Mouse (Mus musculus): Measurements from ENCODE around the gene Plekha5. TPM values are rescaled to one million over a fixed set of nuclear protein-coding genes. Genes with fewer than 3 reads are reported as not detected.
"Not testable (repeated sequence)": the region's sequence is repeated elsewhere in the genome, so short reads cannot be mapped to it uniquely, and the experiment has no call there.

Gene Plekha5
- polyA plus RNA-seq, 1 experiment from 2014 or later: 42.0 TPM

- H3K27me3 ChIP-seq (replicated peaks; ENCODE audit: low read depth, poor library complexity, severe bottlenecking); H3K27ac ChIP-seq (replicated peaks); H3K4me3 ChIP-seq; H3K4me1 ChIP-seq; DNase-seq (ENCODE audit: low spot score); H3K9me3 ChIP-seq: not testable (repeated sequence)
- WGBS: 81% methylated on average over 1 of the region's 1 CpGs
- H3K36me3 ChIP-seq (replicated peaks): peaks cover 18% of the 10 kb centered on the region
These were observed 77.0 kb downstream of the Plekha5 start for GRCm38 (mm10) chr6:140500829-140501228.

- no peak overlapping the region for H3K4me3 ChIP-seq
- no peak overlapping the region for H3K27ac ChIP-seq (replicated peaks)
- 87% methylated on average over 7 of the region's 7 CpGs for WGBS
These were observed 78.0 kb downstream of the Plekha5 start for GRCm38 (mm10) chr6:140501841-140502240.

DNA sequence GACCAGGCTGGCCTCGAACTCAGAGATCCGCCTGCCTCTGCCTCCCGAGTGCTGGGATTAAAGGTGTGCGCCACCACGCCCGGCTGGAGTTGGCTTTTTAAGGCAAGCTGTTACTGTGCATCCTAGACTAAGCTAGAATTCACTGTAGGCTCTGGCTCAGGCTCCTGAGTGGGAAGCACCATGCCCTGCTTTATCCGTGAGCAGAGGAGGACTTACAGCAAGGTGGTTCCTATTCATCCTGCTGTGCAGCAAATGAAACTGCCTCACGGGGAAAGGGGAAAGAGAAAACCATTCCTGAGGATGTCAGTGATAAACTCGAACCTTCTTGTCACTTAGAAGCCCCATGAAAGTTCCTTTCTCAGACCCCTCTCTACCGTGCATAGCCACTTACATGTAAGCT is 80.9 kb downstream of the Plekha5 start:
- peaks cover 34% of the 10 kb centered on the region for H3K4me1 ChIP-seq
- no peak overlapping the region for H3K27ac ChIP-seq (replicated peaks)
- 91% methylated on average over 10 of the region's 10 CpGs for WGBS
- H3K36me3 ChIP-seq (replicated peaks): peaks cover 16% of the 10 kb centered on the region
- DNase-seq (ENCODE audit: low spot score): no peak
- H3K4me3 ChIP-seq: no peak overlapping the region
- H3K9me3 ChIP-seq: no peaks in the 10 kb centered on the region
- no peaks in the 10 kb centered on the region for H3K27me3 ChIP-seq (replicated peaks; ENCODE audit: low read depth, poor library complexity, severe bottlenecking)

More at GRCm38 (mm10) chr6:140501841-140502240, 78.0 kb downstream of the Plekha5 start:
- Histone ChIP-seq H3K27me3 (replicated peaks; ENCODE audit: low read depth, poor library complexity, severe bottlenecking) (no peaks in the 10 kb centered on the region), H3K9me3 (no peaks in the 10 kb centered on the region), H3K36me3 (replicated peaks) (peaks cover 18% of the 10 kb centered on the region), H3K4me1 (peaks cover 10% of the 10 kb centered on the region)
- no peak for DNase-seq (ENCODE audit: low spot score)

DNA sequence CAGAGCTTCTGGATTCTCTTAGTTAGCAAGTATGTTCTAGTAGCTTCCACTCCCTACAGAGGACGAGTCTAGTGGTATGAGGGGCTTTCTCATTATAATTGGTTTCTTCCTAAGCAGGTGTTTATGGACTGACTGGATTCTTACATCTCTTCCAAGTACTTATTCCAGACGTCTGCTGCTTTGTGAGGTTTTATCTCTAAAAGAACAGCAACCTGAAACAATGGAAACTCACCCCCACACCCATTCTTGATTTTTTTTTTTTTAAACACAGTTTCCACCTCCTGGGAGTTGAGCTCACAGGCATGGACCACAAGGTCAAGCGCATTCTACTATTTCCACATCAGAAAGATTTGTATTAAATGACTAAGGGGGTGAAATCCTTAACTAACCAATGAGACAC is 83.8 kb downstream of the Plekha5 start:
- no peak for DNase-seq (ENCODE audit: low spot score)
- H3K9me3 ChIP-seq: no peaks in the 10 kb centered on the region
- no peak overlapping the region for H3K27ac ChIP-seq (replicated peaks)
- H3K4me3 ChIP-seq: no peak overlapping the region
- whole genome bisulfite sequencing: 59% methylated on average over 3 of the region's 3 CpGs
- H3K27me3 ChIP-seq (replicated peaks; ENCODE audit: low read depth, poor library complexity, severe bottlenecking): no peaks in the 10 kb centered on the region
- no peaks in the 10 kb centered on the region for H3K36me3 ChIP-seq (replicated peaks)
- H3K4me1 ChIP-seq: peaks cover 43% of the 10 kb centered on the region

GRCm38 (mm10) chr6:140508475-140509150 is 84.8 kb downstream of the Plekha5 start:
- Histone ChIP-seq H3K9me3 (no peaks in the 10 kb centered on the region), H3K4me3 (no peak overlapping the region), H3K27ac (replicated peaks) (peak overlapping the region; percentile 35; the same call in 1 of the 2 replicates), H3K27me3 (replicated peaks; ENCODE audit: low read depth, poor library complexity, severe bottlenecking) (no peaks in the 10 kb centered on the region), H3K36me3 (replicated peaks) (no peaks in the 10 kb centered on the region), H3K4me1 (peaks cover 53% of the 10 kb centered on the region)
- DNase-seq (ENCODE audit: low spot score): no peak
- 74% methylated on average over 13 of the region's 13 CpGs for WGBS

- DNase-seq (ENCODE audit: low spot score): no peak
- 57% methylated on average over 9 of the region's 9 CpGs for WGBS
- H3K4me1 ChIP-seq: peaks cover 55% of the 10 kb centered on the region
- no peaks in the 10 kb centered on the region for H3K27me3 ChIP-seq (replicated peaks; ENCODE audit: low read depth, poor library complexity, severe bottlenecking)
- no peaks in the 10 kb centered on the region for H3K9me3 ChIP-seq
- H3K27ac ChIP-seq (replicated peaks): peak overlapping the region; percentile 35; the same call in 1 of the 2 replicates
- no peak overlapping the region for H3K4me3 ChIP-seq
- no peaks in the 10 kb centered on the region for H3K36me3 ChIP-seq (replicated peaks)
These were observed 85.3 kb downstream of the Plekha5 start for GRCm38 (mm10) chr6:140509151-140509530.

DNA sequence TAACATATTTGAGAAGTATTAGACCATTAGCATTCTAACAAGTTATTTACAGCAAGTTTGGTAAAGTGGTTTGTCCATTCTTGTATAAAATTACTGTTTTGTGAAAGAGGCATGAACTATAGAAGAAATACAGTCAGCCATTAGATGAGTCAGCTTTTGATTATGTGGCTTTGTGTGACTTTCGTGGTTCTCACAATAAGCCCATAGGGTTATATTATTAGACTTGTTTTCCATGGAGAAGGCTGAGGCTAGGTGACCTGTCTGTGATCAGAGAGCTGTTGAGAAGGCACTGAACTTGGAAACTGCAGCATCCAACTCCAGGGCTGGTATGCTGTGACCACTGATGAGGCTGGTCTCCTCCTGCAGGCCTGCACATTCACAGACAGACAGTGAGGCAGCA is 88.2 kb downstream of the Plekha5 start:
- Histone ChIP-seq H3K4me3 (no peak overlapping the region), H3K4me1 (peaks cover 59% of the 10 kb centered on the region), H3K27ac (replicated peaks) (peak overlapping the region; percentile 19; the same call in 1 of the 2 replicates), H3K36me3 (replicated peaks) (no peaks in the 10 kb centered on the region), H3K9me3 (no peaks in the 10 kb centered on the region), H3K27me3 (replicated peaks; ENCODE audit: low read depth, poor library complexity, severe bottlenecking) (no peaks in the 10 kb centered on the region)
- WGBS: 74% methylated on average over 1 of the region's 1 CpGs
- no peak for DNase-seq (ENCODE audit: low spot score)

GRCm38 (mm10) chr6:140512427-140512826 is 88.6 kb downstream of the Plekha5 start:
- Histone ChIP-seq H3K27ac (replicated peaks) (peak overlapping the region; percentile 19; the same call in 1 of the 2 replicates), H3K27me3 (replicated peaks; ENCODE audit: low read depth, poor library complexity, severe bottlenecking) (no peaks in the 10 kb centered on the region), H3K36me3 (replicated peaks) (no peaks in the 10 kb centered on the region), H3K4me3 (no peak overlapping the region), H3K9me3 (no peaks in the 10 kb centered on the region), H3K4me1 (peaks cover 59% of the 10 kb centered on the region)
- no peak for DNase-seq (ENCODE audit: low spot score)
- 44% methylated on average over 8 of the region's 8 CpGs for WGBS

DNA sequence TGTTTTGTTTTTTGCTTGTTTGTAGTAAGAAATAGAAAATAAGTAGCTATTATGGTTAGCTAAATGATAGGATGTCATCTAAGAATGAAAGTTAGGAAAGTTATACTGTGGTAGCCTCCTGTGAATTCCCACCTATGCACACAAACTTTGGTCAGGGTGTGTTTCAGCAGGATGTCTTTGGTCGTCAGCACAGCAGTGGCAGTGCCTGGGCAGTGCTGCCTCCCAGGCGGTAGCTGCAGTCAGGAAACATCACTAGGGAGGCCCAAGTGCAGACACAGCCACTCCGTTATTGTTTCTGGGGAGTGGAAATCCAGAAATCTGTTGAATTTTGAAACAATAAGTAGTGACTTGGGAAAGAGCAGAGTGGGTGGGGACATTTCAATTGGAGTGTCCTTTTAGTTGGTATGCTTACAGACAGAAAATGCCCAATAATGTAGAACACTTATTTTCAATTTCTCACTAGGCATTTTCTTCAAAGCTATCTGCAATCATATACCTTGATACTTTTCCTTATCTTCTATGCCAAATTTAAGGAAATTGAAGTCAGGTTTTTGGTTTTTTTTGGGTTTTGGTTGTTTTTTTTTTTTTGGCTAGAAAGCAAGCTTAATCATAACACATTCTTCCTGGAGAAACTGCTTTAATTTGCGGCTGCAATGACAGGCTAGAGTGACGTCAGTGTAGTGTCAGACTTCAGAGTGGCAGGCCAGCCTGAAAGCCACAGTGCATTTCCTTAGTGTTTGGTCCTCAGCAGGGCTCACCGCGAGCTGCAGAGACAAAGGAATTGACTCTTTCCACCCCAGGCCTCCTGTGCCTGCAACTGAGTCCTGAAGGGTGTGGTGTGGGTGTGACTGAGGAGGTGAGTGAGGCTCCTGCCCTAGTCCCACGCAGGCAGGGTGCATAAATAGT is 90.6 kb downstream of the Plekha5 start:
- Histone ChIP-seq H3K27ac (replicated peaks) (peak overlapping the region; percentile 78), H3K36me3 (replicated peaks) (no peaks in the 10 kb centered on the region), H3K27me3 (replicated peaks; ENCODE audit: low read depth, poor library complexity, severe bottlenecking) (no peaks in the 10 kb centered on the region), H3K4me3 (no peak overlapping the region), H3K9me3 (no peaks in the 10 kb centered on the region), H3K4me1 (peaks cover 54% of the 10 kb centered on the region)
- 16% methylated on average over 8 of the region's 8 CpGs for WGBS
- DNase-seq (ENCODE audit: low spot score): peak; percentile 58

DNA sequence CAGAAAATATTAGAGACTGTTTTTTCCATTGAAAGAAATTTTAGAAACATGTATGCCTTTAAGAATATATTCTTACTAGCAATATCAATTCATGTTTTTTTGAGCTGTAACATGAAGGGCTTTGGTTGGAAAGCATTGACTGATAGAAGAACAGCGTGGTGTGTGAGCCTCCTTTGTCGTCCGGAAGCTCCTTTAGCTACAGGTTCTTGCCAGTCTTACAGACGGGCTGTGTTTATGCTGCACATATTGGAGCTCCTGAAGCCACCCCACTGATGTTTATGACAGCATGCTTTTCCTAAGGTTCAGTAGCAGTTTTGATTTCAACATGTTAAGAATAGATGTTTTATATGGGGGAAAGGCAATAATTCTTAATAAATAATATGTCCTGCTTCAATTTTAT is 91.7 kb downstream of the Plekha5 start:
- Histone ChIP-seq H3K4me3 (no peak overlapping the region), H3K27ac (replicated peaks) (no peak overlapping the region), H3K36me3 (replicated peaks) (no peaks in the 10 kb centered on the region), H3K27me3 (replicated peaks; ENCODE audit: low read depth, poor library complexity, severe bottlenecking) (no peaks in the 10 kb centered on the region), H3K4me1 (peaks cover 63% of the 10 kb centered on the region), H3K9me3 (no peaks in the 10 kb centered on the region)
- WGBS: 52% methylated on average over 4 of the region's 4 CpGs
- no peak for DNase-seq (ENCODE audit: low spot score)

GRCm38 (mm10) chr6:140516202-140516601 is 92.3 kb downstream of the Plekha5 start:
- H3K4me3 ChIP-seq: no peak overlapping the region
- H3K27ac ChIP-seq (replicated peaks): no peak overlapping the region
- no peaks in the 10 kb centered on the region for H3K9me3 ChIP-seq
- no peak for DNase-seq (ENCODE audit: low spot score)
- H3K36me3 ChIP-seq (replicated peaks): no peaks in the 10 kb centered on the region
- H3K27me3 ChIP-seq (replicated peaks; ENCODE audit: low read depth, poor library complexity, severe bottlenecking): no peaks in the 10 kb centered on the region
- peaks cover 69% of the 10 kb centered on the region for H3K4me1 ChIP-seq
- 60% methylated on average over 3 of the region's 3 CpGs for WGBS

- WGBS: 68% methylated on average over 1 of the region's 1 CpGs
- DNase-seq (ENCODE audit: low spot score): peak; percentile 43
- Histone ChIP-seq H3K36me3 (replicated peaks) (no peaks in the 10 kb centered on the region), H3K4me1 (peaks cover 73% of the 10 kb centered on the region), H3K4me3 (no peak overlapping the region), H3K27me3 (replicated peaks; ENCODE audit: low read depth, poor library complexity, severe bottlenecking) (no peaks in the 10 kb centered on the region), H3K9me3 (no peaks in the 10 kb centered on the region), H3K27ac (replicated peaks) (no peak overlapping the region)
These were observed 93.3 kb downstream of the Plekha5 start for GRCm38 (mm10) chr6:140517188-140517587.

DNA sequence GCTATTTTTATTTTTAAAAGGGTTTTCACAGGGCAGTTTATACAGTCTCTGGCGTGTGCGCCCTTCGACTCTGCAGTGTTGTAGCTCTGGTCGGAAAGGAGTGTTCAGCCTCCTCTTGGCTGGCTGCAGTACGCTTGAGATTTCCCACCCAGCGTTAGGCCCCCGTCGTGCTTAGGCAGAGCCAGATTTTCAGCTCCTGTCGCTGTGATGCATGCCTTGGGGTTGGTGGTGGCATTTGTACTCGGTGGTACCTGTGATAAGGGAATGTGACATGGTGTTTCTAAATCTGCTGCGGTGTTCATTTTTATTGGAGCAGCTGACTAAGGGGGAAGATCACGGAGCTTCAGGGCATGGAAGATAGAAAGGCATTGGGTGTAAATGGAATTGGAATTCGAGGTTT is 95.2 kb downstream of the Plekha5 start:
- Histone ChIP-seq H3K4me3 (no peak overlapping the region), H3K27me3 (replicated peaks; ENCODE audit: low read depth, poor library complexity, severe bottlenecking) (no peaks in the 10 kb centered on the region), H3K9me3 (no peaks in the 10 kb centered on the region), H3K36me3 (replicated peaks) (no peaks in the 10 kb centered on the region), H3K27ac (replicated peaks) (peak overlapping the region; percentile 81), H3K4me1 (peaks cover 69% of the 10 kb centered on the region)
- WGBS: 49% methylated on average over 13 of the region's 13 CpGs
- no peak for DNase-seq (ENCODE audit: low spot score)
